Mouse (Mus musculus): ENCODE results near the gene Cul9.

GRCm38 (mm10) chr17:46484461-46484875, 61.7 kb downstream of the Cul9 start:
- TF ChIP-seq CTCF (IDR thresholded peaks at IDR 0.05; ENCODE audit: borderline replicate concordance, control insufficient read depth, extremely low read depth, insufficient read depth, low read length, poor library complexity) (no peak), POLR2A (IDR thresholded peaks at IDR 0.05; ENCODE audit: control insufficient read depth, extremely low read depth, insufficient read depth, low read length, poor library complexity) (no peak)

Measured in thymus, adult 2 months (tissue).